Mouse (Mus musculus): ENCODE data around the gene Pkp1.

Pkp1 gene

GRCm38 (mm10) chr1:135929876-135930275 lies 10.9 kb upstream of the Pkp1 start:
- H3K27me3 ChIP-seq (ENCODE audit: control insufficient read depth, insufficient read depth, low read length, poor library complexity, severe bottlenecking) = no peaks in the 10 kb centered on the region; the same call in 1 of the 2 replicates
- peak; percentile 13 for DNase-seq (ENCODE audit: low read depth, low spot score)
- H3K36me3 ChIP-seq (ENCODE audit: control insufficient read depth, insufficient read depth, low read length, poor library complexity, severe bottlenecking) = no peaks in the 10 kb centered on the region; the same call in 1 of the 2 replicates

- H3K27me3 ChIP-seq (ENCODE audit: control insufficient read depth, insufficient read depth, low read length, poor library complexity, severe bottlenecking) = no peaks in the 10 kb centered on the region
- no peak for DNase-seq (ENCODE audit: low read depth, low spot score)
- H3K36me3 ChIP-seq (ENCODE audit: control insufficient read depth, insufficient read depth, low read length, poor library complexity, severe bottlenecking) = no peaks in the 10 kb centered on the region
Observed at GRCm38 (mm10) chr1:135925848-135926247, 6.8 kb upstream of the Pkp1 start.

GRCm38 (mm10) chr1:135924377-135924994 lies 5.5 kb upstream of the Pkp1 start:
- DNase-seq (ENCODE audit: low read depth, low spot score) = no peak
- no peaks in the 10 kb centered on the region for H3K27me3 ChIP-seq (ENCODE audit: control insufficient read depth, insufficient read depth, low read length, poor library complexity, severe bottlenecking)
- H3K36me3 ChIP-seq (ENCODE audit: control insufficient read depth, insufficient read depth, low read length, poor library complexity, severe bottlenecking) = no peaks in the 10 kb centered on the region

- H3K27me3 ChIP-seq (ENCODE audit: control insufficient read depth, insufficient read depth, low read length, poor library complexity, severe bottlenecking) = no peaks in the 10 kb centered on the region
- DNase-seq (ENCODE audit: low read depth, low spot score) = no peak
- no peaks in the 10 kb centered on the region for H3K36me3 ChIP-seq (ENCODE audit: control insufficient read depth, insufficient read depth, low read length, poor library complexity, severe bottlenecking)
Observed at GRCm38 (mm10) chr1:135923229-135923628, 4.2 kb upstream of the Pkp1 start.

- no peaks in the 10 kb centered on the region; the same call in 1 of the 2 replicates for H3K27me3 ChIP-seq (ENCODE audit: control insufficient read depth, insufficient read depth, low read length, poor library complexity, severe bottlenecking)
- DNase-seq (ENCODE audit: low read depth, low spot score) = no peak
- no peaks in the 10 kb centered on the region for H3K36me3 ChIP-seq (ENCODE audit: control insufficient read depth, insufficient read depth, low read length, poor library complexity, severe bottlenecking)
Observed at GRCm38 (mm10) chr1:135917206-135917605, 1.8 kb downstream of the Pkp1 start.

GRCm38 (mm10) chr1:135916486-135917058 lies 2.4 kb downstream of the Pkp1 start:
- no peak for DNase-seq (ENCODE audit: low read depth, low spot score)
- Histone ChIP-seq H3K27me3 (ENCODE audit: control insufficient read depth, insufficient read depth, low read length, poor library complexity, severe bottlenecking) (no peaks in the 10 kb centered on the region; the same call in 1 of the 2 replicates), H3K36me3 (ENCODE audit: control insufficient read depth, insufficient read depth, low read length, poor library complexity, severe bottlenecking) (no peaks in the 10 kb centered on the region)

GRCm38 (mm10) chr1:135913657-135914056 lies 5.3 kb downstream of the Pkp1 start:
- DNase-seq (ENCODE audit: low read depth, low spot score) = no peak
- no peaks in the 10 kb centered on the region for H3K36me3 ChIP-seq (ENCODE audit: control insufficient read depth, insufficient read depth, low read length, poor library complexity, severe bottlenecking)
- no peaks in the 10 kb centered on the region; the same call in 1 of the 2 replicates for H3K27me3 ChIP-seq (ENCODE audit: control insufficient read depth, insufficient read depth, low read length, poor library complexity, severe bottlenecking)

GRCm38 (mm10) chr1:135909381-135909780 lies 9.6 kb downstream of the Pkp1 start:
- no peaks in the 10 kb centered on the region for H3K36me3 ChIP-seq (ENCODE audit: control insufficient read depth, insufficient read depth, low read length, poor library complexity, severe bottlenecking)
- H3K27me3 ChIP-seq (ENCODE audit: control insufficient read depth, insufficient read depth, low read length, poor library complexity, severe bottlenecking) = no peaks in the 10 kb centered on the region; the same call in 1 of the 2 replicates
- no peak for DNase-seq (ENCODE audit: low read depth, low spot score)

- Histone ChIP-seq H3K36me3 (ENCODE audit: control insufficient read depth, insufficient read depth, low read length, poor library complexity, severe bottlenecking) (no peaks in the 10 kb centered on the region), H3K27me3 (ENCODE audit: control insufficient read depth, insufficient read depth, low read length, poor library complexity, severe bottlenecking) (no peaks in the 10 kb centered on the region; the same call in 1 of the 2 replicates)
- DNase-seq (ENCODE audit: low read depth, low spot score) = no peak
Observed at GRCm38 (mm10) chr1:135906736-135907135, 12.3 kb downstream of the Pkp1 start.

- no peaks in the 10 kb centered on the region; the same call in 1 of the 2 replicates for H3K27me3 ChIP-seq (ENCODE audit: control insufficient read depth, insufficient read depth, low read length, poor library complexity, severe bottlenecking)
- H3K36me3 ChIP-seq (ENCODE audit: control insufficient read depth, insufficient read depth, low read length, poor library complexity, severe bottlenecking) = no peaks in the 10 kb centered on the region
- no peak for DNase-seq (ENCODE audit: low read depth, low spot score)
Observed at GRCm38 (mm10) chr1:135899991-135900515, 19.0 kb downstream of the Pkp1 start.

GRCm38 (mm10) chr1:135899295-135899694 lies 19.7 kb downstream of the Pkp1 start:
- no peaks in the 10 kb centered on the region for H3K36me3 ChIP-seq (ENCODE audit: control insufficient read depth, insufficient read depth, low read length, poor library complexity, severe bottlenecking)
- no peak for DNase-seq (ENCODE audit: low read depth, low spot score)
- no peaks in the 10 kb centered on the region; the same call in 1 of the 2 replicates for H3K27me3 ChIP-seq (ENCODE audit: control insufficient read depth, insufficient read depth, low read length, poor library complexity, severe bottlenecking)

- H3K36me3 ChIP-seq (ENCODE audit: control insufficient read depth, insufficient read depth, low read length, poor library complexity, severe bottlenecking) = no peaks in the 10 kb centered on the region
- no peaks in the 10 kb centered on the region for H3K27me3 ChIP-seq (ENCODE audit: control insufficient read depth, insufficient read depth, low read length, poor library complexity, severe bottlenecking)
- no peak for DNase-seq (ENCODE audit: low read depth, low spot score)
Observed at GRCm38 (mm10) chr1:135895367-135895766, 23.6 kb downstream of the Pkp1 start.

GRCm38 (mm10) chr1:135893377-135893776 lies 25.6 kb downstream of the Pkp1 start:
- Histone ChIP-seq H3K27me3 (ENCODE audit: control insufficient read depth, insufficient read depth, low read length, poor library complexity, severe bottlenecking) (no peaks in the 10 kb centered on the region), H3K36me3 (ENCODE audit: control insufficient read depth, insufficient read depth, low read length, poor library complexity, severe bottlenecking) (no peaks in the 10 kb centered on the region)
- no peak for DNase-seq (ENCODE audit: low read depth, low spot score)

GRCm38 (mm10) chr1:135892764-135893163 lies 26.2 kb downstream of the Pkp1 start:
- no peak for DNase-seq (ENCODE audit: low read depth, low spot score)
- no peaks in the 10 kb centered on the region for H3K27me3 ChIP-seq (ENCODE audit: control insufficient read depth, insufficient read depth, low read length, poor library complexity, severe bottlenecking)
- no peaks in the 10 kb centered on the region for H3K36me3 ChIP-seq (ENCODE audit: control insufficient read depth, insufficient read depth, low read length, poor library complexity, severe bottlenecking)

GRCm38 (mm10) chr1:135892233-135892632 lies 26.8 kb downstream of the Pkp1 start:
- Histone ChIP-seq H3K27me3 (ENCODE audit: control insufficient read depth, insufficient read depth, low read length, poor library complexity, severe bottlenecking) (no peaks in the 10 kb centered on the region), H3K36me3 (ENCODE audit: control insufficient read depth, insufficient read depth, low read length, poor library complexity, severe bottlenecking) (no peaks in the 10 kb centered on the region)
- DNase-seq (ENCODE audit: low read depth, low spot score) = no peak

Data from splenic B cell, adult 2 months (primary cell).